Mouse (Mus musculus): ENCODE measurements around the gene Smim13. TPM values are rescaled to one million over a fixed set of nuclear protein-coding genes. Genes with fewer than 3 reads are reported as not detected.

Smim13 gene
- polyA plus RNA-seq, 1 experiment from 2014 or later = 30.0 TPM

DNA sequence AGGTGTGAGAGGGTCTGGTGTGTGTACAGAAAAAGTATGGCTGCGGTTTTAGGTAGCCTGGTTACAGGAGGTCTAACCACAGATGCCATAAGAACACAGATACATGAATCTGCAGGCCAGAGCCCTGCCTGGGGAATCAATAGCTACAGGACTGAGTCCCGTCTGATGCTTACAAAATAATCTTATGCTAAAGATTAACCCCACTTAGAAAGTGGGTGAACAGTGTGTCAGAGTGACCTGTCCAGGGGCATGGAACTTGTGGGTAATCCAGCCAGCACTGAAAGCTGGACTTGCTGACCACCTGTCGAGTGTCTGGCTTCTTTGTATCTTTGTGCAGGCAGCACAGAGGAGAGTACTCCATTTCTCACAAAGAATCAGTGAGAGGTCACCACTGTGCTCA is 33.4 kb upstream of the Smim13 start:
- Histone ChIP-seq H3K9ac (replicated peaks; ENCODE audit: low read depth, low read length) (no peak overlapping the region), H3K4me3 (ENCODE audit: low read depth, low read length) (no peak overlapping the region), H3K36me3 (ENCODE audit: control insufficient read depth, insufficient read depth, low read length) (no peaks in the 10 kb centered on the region), H3K4me2 (ENCODE audit: low read depth, low read length) (no peak overlapping the region), H3K9me3 (ENCODE audit: control insufficient read depth, low read length) (no peaks in the 10 kb centered on the region), H3K27ac (ENCODE audit: low read depth, low read length) (no peak overlapping the region), H3K4me1 (ENCODE audit: control insufficient read depth, insufficient read depth, low read length) (peaks cover 4% of the 10 kb centered on the region; the same call in 1 of the 2 replicates), H3K27me3 (ENCODE audit: control insufficient read depth, insufficient read depth, low read length) (no peaks in the 10 kb centered on the region)
- WGBS = 78% methylated on average over 3 of the region's 3 CpGs
- ATAC-seq (ENCODE audit: low read depth) = no peak

DNA sequence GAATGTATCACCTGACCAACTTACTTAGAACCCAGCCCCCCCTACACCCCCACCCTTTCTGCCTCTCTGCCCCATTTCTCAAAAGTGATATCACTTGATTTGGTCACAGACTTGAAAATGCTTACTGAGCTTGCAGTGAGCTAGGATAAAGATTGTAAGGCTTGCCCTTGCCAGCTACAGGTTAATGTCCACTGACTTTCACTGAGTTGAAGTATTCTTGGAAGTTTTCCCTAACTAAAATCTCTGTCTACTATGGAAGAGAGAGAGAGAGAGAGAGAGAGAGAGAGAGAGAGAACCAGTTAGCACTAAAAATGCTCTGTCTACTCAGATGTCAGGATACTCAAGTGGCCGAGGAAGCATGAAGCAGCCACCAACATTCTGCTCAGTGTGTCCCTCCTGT is 30.6 kb upstream of the Smim13 start:
- H3K4me3 ChIP-seq (ENCODE audit: low read depth, low read length) = peak overlapping the region; percentile 64
- 0 out of 2 replicates have a peak, but pooled peaks cover 3% of the 10 kb centered on the region for H3K9me3 ChIP-seq (ENCODE audit: control insufficient read depth, low read length)
- H3K9ac ChIP-seq (replicated peaks; ENCODE audit: low read depth, low read length) = no peak overlapping the region
- H3K4me2 ChIP-seq (ENCODE audit: low read depth, low read length) = peak overlapping the region; percentile 42
- H3K36me3 ChIP-seq (ENCODE audit: control insufficient read depth, insufficient read depth, low read length) = no peaks in the 10 kb centered on the region
- no peak overlapping the region for H3K27ac ChIP-seq (ENCODE audit: low read depth, low read length)
- H3K4me1 ChIP-seq (ENCODE audit: control insufficient read depth, insufficient read depth, low read length) = peaks cover 4% of the 10 kb centered on the region; the same call in 1 of the 2 replicates
- 32% methylated on average over 1 of the region's 1 CpGs for WGBS
- H3K27me3 ChIP-seq (ENCODE audit: control insufficient read depth, insufficient read depth, low read length) = no peaks in the 10 kb centered on the region
- ATAC-seq (ENCODE audit: low read depth) = no peak

DNA sequence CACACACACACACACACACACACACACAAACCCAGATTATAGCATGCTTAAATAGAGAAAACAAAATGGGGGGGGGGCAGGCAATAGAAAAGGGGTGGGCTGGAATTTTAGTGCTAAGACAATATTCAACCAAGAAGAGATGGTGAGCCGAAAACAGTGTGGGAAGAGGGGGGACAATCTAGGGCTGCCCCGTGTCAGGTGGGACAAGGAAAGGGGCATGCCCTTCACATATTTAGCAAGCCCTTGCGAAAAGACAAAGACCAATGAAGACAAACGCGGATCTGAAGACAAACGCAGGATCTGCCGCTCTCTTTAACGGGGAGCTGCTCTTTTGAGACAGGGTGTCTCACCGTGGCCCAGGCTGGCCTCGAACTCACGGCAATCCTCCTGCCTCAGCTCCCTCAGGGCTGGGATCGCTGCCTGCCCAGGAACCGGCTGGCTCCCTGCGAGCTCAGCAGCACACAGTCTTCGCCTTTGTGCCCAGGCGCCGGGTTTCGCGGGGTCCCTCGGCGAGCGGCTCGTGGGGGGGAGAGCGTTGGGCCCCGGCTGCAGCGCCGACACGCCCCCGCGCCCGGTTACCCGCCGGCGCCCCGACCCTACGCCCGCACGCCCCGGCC is 29.8 kb upstream of the Smim13 start:
- ATAC-seq (ENCODE audit: low read depth) = peak; percentile 89
- Histone ChIP-seq H3K9ac (replicated peaks; ENCODE audit: low read depth, low read length) (peak overlapping the region; percentile 78), H3K4me1 (ENCODE audit: control insufficient read depth, insufficient read depth, low read length) (peaks cover 4% of the 10 kb centered on the region; the same call in 1 of the 2 replicates), H3K4me2 (ENCODE audit: low read depth, low read length) (peak overlapping the region; percentile 42), H3K36me3 (ENCODE audit: control insufficient read depth, insufficient read depth, low read length) (no peaks in the 10 kb centered on the region), H3K9me3 (ENCODE audit: control insufficient read depth, low read length) (0 out of 2 replicates have a peak, but pooled peaks cover 3% of the 10 kb centered on the region), H3K27me3 (ENCODE audit: control insufficient read depth, insufficient read depth, low read length) (no peaks in the 10 kb centered on the region), H3K4me3 (ENCODE audit: low read depth, low read length) (peak overlapping the region; percentile 64), H3K27ac (ENCODE audit: low read depth, low read length) (peak overlapping the region; percentile 68)
- 2% methylated on average over 37 of the region's 39 CpGs for WGBS

DNA sequence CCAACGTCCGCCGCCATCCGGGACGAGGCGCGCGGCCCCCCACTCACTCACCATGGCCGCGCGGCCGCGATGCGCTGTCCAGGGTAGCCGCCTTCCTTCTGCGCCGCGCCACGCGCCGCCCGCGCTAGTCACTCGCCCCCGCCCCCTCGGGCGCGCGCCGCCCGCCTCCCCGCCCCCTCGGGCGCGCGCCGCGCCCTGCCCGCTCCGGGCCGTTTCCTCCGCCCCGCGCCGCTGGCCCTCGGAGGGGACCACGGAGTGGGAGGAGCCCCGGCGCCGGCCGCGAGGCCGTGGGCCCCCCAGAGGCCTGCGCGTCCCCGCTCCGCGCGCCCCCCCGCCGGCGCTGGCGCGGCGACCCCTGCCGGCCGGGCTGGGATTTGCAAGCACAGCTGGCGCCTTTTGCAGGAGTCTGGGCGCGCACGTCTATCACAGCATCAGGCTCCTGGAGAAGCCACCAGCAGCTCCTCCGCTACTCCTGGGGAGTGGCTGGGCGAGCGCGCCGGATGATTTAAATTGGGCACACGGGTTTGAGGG is 29.3 kb upstream of the Smim13 start, which contains the start of gene Elovl2:
Gene Elovl2 (minus strand): TSS at position 102 of the 531 bp plus-strand sequence.
- Histone ChIP-seq H3K4me1 (ENCODE audit: control insufficient read depth, insufficient read depth, low read length) (peaks cover 4% of the 10 kb centered on the region; the same call in 1 of the 2 replicates), H3K36me3 (ENCODE audit: control insufficient read depth, insufficient read depth, low read length) (no peaks in the 10 kb centered on the region), H3K27ac (ENCODE audit: low read depth, low read length) (peak within 1 kb of the TSS; percentile 68), H3K4me2 (ENCODE audit: low read depth, low read length) (peak within 1 kb of the TSS; percentile 42), H3K9ac (replicated peaks; ENCODE audit: low read depth, low read length) (peak within 1 kb of the TSS; percentile 78), H3K4me3 (ENCODE audit: low read depth, low read length) (peak within 1 kb of the TSS; percentile 64), H3K27me3 (ENCODE audit: control insufficient read depth, insufficient read depth, low read length) (no peaks in the 10 kb centered on the region), H3K9me3 (ENCODE audit: control insufficient read depth, low read length) (0 out of 2 replicates have a peak, but pooled peaks cover 3% of the 10 kb centered on the region)
- 2% methylated on average over 56 of the region's 77 CpGs for WGBS
- ATAC-seq (ENCODE audit: low read depth) = peak; percentile 96

DNA sequence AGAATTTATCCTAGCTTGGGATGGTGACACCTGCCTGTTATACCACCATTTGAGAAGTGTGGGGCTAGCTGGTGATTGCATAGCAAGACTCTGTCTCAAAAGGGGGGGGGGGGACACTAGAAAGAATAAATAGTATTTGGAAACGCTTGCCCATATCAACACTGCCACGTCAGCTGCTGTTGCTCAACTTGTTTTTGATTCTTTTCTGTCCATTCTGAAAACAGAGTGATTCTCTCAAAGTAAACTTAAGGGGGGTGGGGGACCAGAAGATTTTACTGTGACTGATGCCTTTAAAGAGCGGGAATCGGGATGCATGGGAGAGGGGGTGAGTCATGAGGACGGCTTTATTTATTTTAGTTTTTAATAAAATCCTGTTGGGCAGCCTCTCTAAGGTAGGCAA is 23.1 kb upstream of the Smim13 start:
- ATAC-seq (ENCODE audit: low read depth) = no peak
- WGBS = 84% methylated on average over 5 of the region's 5 CpGs
- Histone ChIP-seq H3K36me3 (ENCODE audit: control insufficient read depth, insufficient read depth, low read length) (no peaks in the 10 kb centered on the region), H3K27ac (ENCODE audit: low read depth, low read length) (no peak overlapping the region), H3K9me3 (ENCODE audit: control insufficient read depth, low read length) (0 out of 2 replicates have a peak, but pooled peaks cover 3% of the 10 kb centered on the region), H3K4me2 (ENCODE audit: low read depth, low read length) (no peak overlapping the region), H3K4me1 (ENCODE audit: control insufficient read depth, insufficient read depth, low read length) (no peaks in the 10 kb centered on the region), H3K9ac (replicated peaks; ENCODE audit: low read depth, low read length) (no peak overlapping the region), H3K4me3 (ENCODE audit: low read depth, low read length) (no peak overlapping the region), H3K27me3 (ENCODE audit: control insufficient read depth, insufficient read depth, low read length) (no peaks in the 10 kb centered on the region)

DNA sequence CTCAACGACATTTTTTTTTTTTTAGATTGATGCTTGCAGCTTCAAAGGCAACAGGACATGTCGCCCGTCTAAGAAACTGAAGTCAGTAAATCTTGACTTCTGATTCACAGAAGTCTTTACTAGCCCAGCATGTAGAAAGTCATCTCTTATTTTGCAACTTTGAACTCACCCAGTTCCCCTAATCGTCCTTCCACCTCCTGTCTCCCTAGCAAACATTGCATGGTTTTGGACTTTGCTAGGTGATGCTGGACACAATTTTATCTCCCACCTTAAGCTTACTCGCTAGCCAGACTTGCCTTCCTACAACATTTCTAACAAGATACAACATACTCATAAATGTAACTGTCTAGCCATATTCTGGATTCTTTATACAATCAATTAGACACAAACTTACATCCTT is 21.6 kb upstream of the Smim13 start:
- WGBS = 84% methylated on average over 5 of the region's 5 CpGs
- no peaks in the 10 kb centered on the region for H3K4me1 ChIP-seq (ENCODE audit: control insufficient read depth, insufficient read depth, low read length)

DNA sequence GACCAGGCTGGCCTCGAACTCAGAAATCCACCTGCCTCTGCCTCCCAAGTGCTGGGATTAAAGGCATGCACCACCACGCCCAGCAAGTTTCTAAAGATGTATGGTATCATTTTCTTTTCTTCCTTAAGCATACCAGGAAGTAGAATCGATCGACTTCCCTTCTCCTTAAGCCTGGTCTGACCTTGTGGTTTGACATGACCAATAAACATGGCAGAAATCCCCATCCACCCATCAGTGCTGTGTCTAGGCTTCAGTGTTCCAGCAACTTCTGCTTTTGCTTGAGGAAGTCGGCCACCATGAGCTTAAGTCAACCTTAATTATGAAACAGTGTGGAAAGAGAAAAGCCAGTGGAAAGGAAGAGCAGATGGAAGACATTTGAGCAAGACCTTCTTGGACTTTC is 19.4 kb upstream of the Smim13 start:
- H3K27ac ChIP-seq (ENCODE audit: low read depth, low read length) = no peak overlapping the region
- 89% methylated on average over 5 of the region's 5 CpGs for WGBS
- H3K9ac ChIP-seq (replicated peaks; ENCODE audit: low read depth, low read length) = no peak overlapping the region
- no peaks in the 10 kb centered on the region for H3K9me3 ChIP-seq (ENCODE audit: control insufficient read depth, low read length)
- no peaks in the 10 kb centered on the region for H3K27me3 ChIP-seq (ENCODE audit: control insufficient read depth, insufficient read depth, low read length)
- H3K4me2 ChIP-seq (ENCODE audit: low read depth, low read length) = no peak overlapping the region
- H3K4me1 ChIP-seq (ENCODE audit: control insufficient read depth, insufficient read depth, low read length) = no peaks in the 10 kb centered on the region
- no peaks in the 10 kb centered on the region for H3K36me3 ChIP-seq (ENCODE audit: control insufficient read depth, insufficient read depth, low read length)
- H3K4me3 ChIP-seq (ENCODE audit: low read depth, low read length) = no peak overlapping the region
- ATAC-seq (ENCODE audit: low read depth) = no peak

More for the DNA sequence above, 21.6 kb upstream of the Smim13 start:
- ATAC-seq (ENCODE audit: low read depth) = no peak
- Histone ChIP-seq H3K9me3 (ENCODE audit: control insufficient read depth, low read length) (0 out of 2 replicates have a peak, but pooled peaks cover 3% of the 10 kb centered on the region), H3K4me2 (ENCODE audit: low read depth, low read length) (no peak overlapping the region), H3K4me3 (ENCODE audit: low read depth, low read length) (no peak overlapping the region), H3K36me3 (ENCODE audit: control insufficient read depth, insufficient read depth, low read length) (no peaks in the 10 kb centered on the region), H3K27ac (ENCODE audit: low read depth, low read length) (no peak overlapping the region), H3K9ac (replicated peaks; ENCODE audit: low read depth, low read length) (no peak overlapping the region), H3K27me3 (ENCODE audit: control insufficient read depth, insufficient read depth, low read length) (no peaks in the 10 kb centered on the region)

DNA sequence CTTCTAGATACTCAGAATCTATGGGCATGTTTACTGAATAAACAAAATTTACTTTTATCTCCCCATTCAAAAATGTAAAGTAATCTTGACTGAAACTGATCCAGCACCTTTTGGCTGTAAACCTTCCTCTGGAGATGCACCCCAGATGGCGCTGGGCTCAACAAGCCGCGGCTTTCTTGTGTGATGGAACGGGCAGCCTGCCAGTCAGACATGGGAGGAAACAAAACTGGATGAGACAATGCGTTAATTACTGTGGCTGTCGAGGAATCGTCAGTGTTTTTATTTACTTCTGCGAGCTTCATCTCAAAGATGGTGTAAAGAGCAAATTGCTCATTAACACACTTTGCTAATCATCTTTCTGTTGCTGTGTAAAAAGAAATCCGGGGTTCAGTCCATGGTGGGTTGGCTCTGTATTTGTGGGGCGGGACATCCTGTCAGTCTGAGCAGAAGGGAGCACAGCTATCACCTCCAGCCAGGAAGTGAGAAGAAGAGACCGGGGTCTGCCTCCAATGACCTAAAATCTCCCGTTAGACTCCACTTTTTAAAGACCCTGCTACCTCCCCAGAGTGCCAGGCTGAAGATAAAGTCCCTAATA is 18.2 kb upstream of the Smim13 start:
- no peak overlapping the region for H3K27ac ChIP-seq (ENCODE audit: low read depth, low read length)
- no peak for ATAC-seq (ENCODE audit: low read depth)
- 80% methylated on average over 12 of the region's 12 CpGs for WGBS
- no peaks in the 10 kb centered on the region for H3K27me3 ChIP-seq (ENCODE audit: control insufficient read depth, insufficient read depth, low read length)
- H3K9ac ChIP-seq (replicated peaks; ENCODE audit: low read depth, low read length) = no peak overlapping the region
- no peaks in the 10 kb centered on the region for H3K36me3 ChIP-seq (ENCODE audit: control insufficient read depth, insufficient read depth, low read length)
- no peak overlapping the region for H3K4me2 ChIP-seq (ENCODE audit: low read depth, low read length)
- H3K4me1 ChIP-seq (ENCODE audit: control insufficient read depth, insufficient read depth, low read length) = no peaks in the 10 kb centered on the region
- H3K9me3 ChIP-seq (ENCODE audit: control insufficient read depth, low read length) = no peaks in the 10 kb centered on the region
- no peak overlapping the region for H3K4me3 ChIP-seq (ENCODE audit: low read depth, low read length)

DNA sequence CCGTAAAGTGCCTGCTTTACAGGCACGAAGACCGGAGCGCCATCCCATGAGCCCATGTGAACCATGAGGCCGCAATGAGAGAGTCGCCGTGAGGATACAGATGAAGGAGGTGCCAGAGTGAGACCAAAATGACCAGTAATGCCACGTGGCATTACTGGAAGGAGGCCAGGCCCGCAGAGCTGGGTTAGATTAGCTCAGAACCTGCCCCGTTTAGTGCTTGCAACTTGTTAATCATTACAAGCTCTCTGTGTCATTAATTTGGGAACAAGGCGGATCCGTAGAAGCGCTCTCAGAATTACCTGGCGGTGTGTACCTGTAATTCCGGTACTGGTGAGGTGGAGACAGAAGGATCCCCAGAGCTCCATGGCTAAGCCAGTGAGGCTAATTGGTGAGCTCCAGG is 17.4 kb upstream of the Smim13 start:
- Histone ChIP-seq H3K4me3 (ENCODE audit: low read depth, low read length) (no peak overlapping the region), H3K27me3 (ENCODE audit: control insufficient read depth, insufficient read depth, low read length) (no peaks in the 10 kb centered on the region), H3K4me2 (ENCODE audit: low read depth, low read length) (no peak overlapping the region), H3K4me1 (ENCODE audit: control insufficient read depth, insufficient read depth, low read length) (no peaks in the 10 kb centered on the region), H3K9me3 (ENCODE audit: control insufficient read depth, low read length) (no peaks in the 10 kb centered on the region), H3K27ac (ENCODE audit: low read depth, low read length) (no peak overlapping the region), H3K9ac (replicated peaks; ENCODE audit: low read depth, low read length) (no peak overlapping the region), H3K36me3 (ENCODE audit: control insufficient read depth, insufficient read depth, low read length) (no peaks in the 10 kb centered on the region)
- ATAC-seq (ENCODE audit: low read depth) = no peak
- 94% methylated on average over 15 of the region's 15 CpGs for WGBS
